8 mouse cellular contexts compared by ENCODE assay signal in genomic region chr9:52287246-52287651, GRCm38 (mm10).
A peak's percentile ranks its signal among the peaks of the same experiment; 100 is the strongest.
DNase-seq lines count a peak whose midpoint lies in the region; ATAC-seq and TF ChIP-seq lines count a peak whose summit lies in the region.

No protein-coding gene starts in this region.

- TF ChIP-seq CTCF in Patski (IDR thresholded peaks at IDR 0.05) = peak; percentile 69
- TF ChIP-seq CTCF in cortical plate, adult 2 months (IDR thresholded peaks at IDR 0.05; ENCODE audit: extremely low read depth, insufficient read depth, low read length) = peak; percentile 57; the same call in 1 of the 2 replicates
- TF ChIP-seq CTCF in kidney, adult 2 months (conservative IDR thresholded peaks at IDR 0.05; ENCODE audit: insufficient read depth, insufficient read length, low read depth, low read length) = peak; percentile 24; the same call in 1 of the 2 replicates

- POLR2A ChIA-PET in Patski (lab: Charles Lee) = no interaction called here

- H3K4me2 ChIP-seq in limb, embryonic 14.5 days (replicated peaks; ENCODE audit: low read depth, low read length, severe bottlenecking) = peak overlapping the region; percentile 55
- peak overlapping the region; percentile 63 for H3K4me2 ChIP-seq in midbrain, embryonic 14.5 days (ENCODE audit: low read length)

- in situ Hi-C loops in Patski (cut with MboI; ENCODE audit: low pct_unique_long_range_greater_than_20kb) = loop anchor here (5.0 to 10.0 kb wide), 4 partner anchors 120 to 310 kb away; partner anchors contain the start of gene Zc3h12c

- CTCF ChIA-PET in Patski (lab: Charles Lee) = interaction anchor here (0.8 to 1.1 kb wide), 5 partner anchors 9 to 188 kb away, joined by 3 to 4 read pairs (median 3); no protein-coding TSS in a partner anchor

- ATAC-seq in Patski = no peak
- ATAC-seq in limb, embryonic 14.5 days (ENCODE audit: low FRiP score, low read depth) = no peak
- no peak for ATAC-seq in midbrain, embryonic 14.5 days (ENCODE audit: low FRiP score, low TSS enrichment)

- 7% methylated on average over 10 of the region's 10 CpGs for WGBS in kidney, adult 2 months
- WGBS in limb, embryonic 14.5 days = 4% methylated on average over 10 of the region's 10 CpGs
- 8% methylated on average over 10 of the region's 10 CpGs for WGBS in midbrain, embryonic 14.5 days

- H3K4me3 ChIP-seq in cortical plate, adult 2 months (ENCODE audit: insufficient read depth, low read length) = peak overlapping the region; percentile 8; the same call in 1 of the 2 replicates
- peak overlapping the region; percentile 27; the same call in 1 of the 2 replicates for H3K4me3 ChIP-seq in kidney, adult 2 months (ENCODE audit: insufficient read depth, low read depth, low read length)
- peak overlapping the region; percentile 25 for H3K4me3 ChIP-seq in limb, embryonic 14.5 days (replicated peaks; ENCODE audit: low read length)
- peak overlapping the region; percentile 30 for H3K4me3 ChIP-seq in midbrain, embryonic 14.5 days (replicated peaks; ENCODE audit: low read depth, low read length)

- H3K4me1 ChIP-seq in cortical plate, adult 2 months (ENCODE audit: control insufficient read depth, insufficient read depth, low read length) = no peaks in the 10 kb centered on the region; the same call in 1 of the 2 replicates
- H3K4me1 ChIP-seq in kidney, adult 2 months (ENCODE audit: control insufficient read depth, insufficient read depth, low read length) = no peaks in the 10 kb centered on the region
- no peaks in the 10 kb centered on the region for H3K4me1 ChIP-seq in limb, embryonic 14.5 days (ENCODE audit: control insufficient read depth, insufficient read depth, low read length)
- peaks cover 5% of the 10 kb centered on the region; the same call in 1 of the 2 replicates for H3K4me1 ChIP-seq in midbrain, embryonic 14.5 days (ENCODE audit: control insufficient read depth, insufficient read depth, low read length)

- H3K27me3 ChIP-seq in Patski = no peaks in the 10 kb centered on the region
- no peaks in the 10 kb centered on the region for H3K27me3 ChIP-seq in kidney, adult 2 months (replicated peaks; ENCODE audit: control insufficient read depth, insufficient read depth, low read length)
- no peaks in the 10 kb centered on the region for H3K27me3 ChIP-seq in limb, embryonic 14.5 days (ENCODE audit: control insufficient read depth, insufficient read depth, low read length)
- no peaks in the 10 kb centered on the region for H3K27me3 ChIP-seq in midbrain, embryonic 14.5 days (ENCODE audit: control insufficient read depth, insufficient read depth, low read length)

- no peaks in the 10 kb centered on the region for H3K9me3 ChIP-seq in limb, embryonic 14.5 days (ENCODE audit: control insufficient read depth, low read length)
- no peaks in the 10 kb centered on the region for H3K9me3 ChIP-seq in midbrain, embryonic 14.5 days (ENCODE audit: control insufficient read depth, low read length)

- no peak overlapping the region for H3K9ac ChIP-seq in limb, embryonic 14.5 days (ENCODE audit: low read depth, low read length, severe bottlenecking)
- H3K9ac ChIP-seq in midbrain, embryonic 14.5 days (replicated peaks; ENCODE audit: low read length) = peak overlapping the region; percentile 31; the same call in 1 of the 2 replicates

- H3K36me3 ChIP-seq in kidney, adult 2 months (ENCODE audit: control insufficient read depth, insufficient read depth, low read length) = no peaks in the 10 kb centered on the region
- H3K36me3 ChIP-seq in limb, embryonic 14.5 days (ENCODE audit: control insufficient read depth, insufficient read depth, low read length) = no peaks in the 10 kb centered on the region
- H3K36me3 ChIP-seq in midbrain, embryonic 14.5 days (ENCODE audit: control insufficient read depth, insufficient read depth, low read length) = no peaks in the 10 kb centered on the region

- no peak overlapping the region for H3K27ac ChIP-seq in cortical plate, adult 2 months (ENCODE audit: insufficient read depth, low read length)
- no peak overlapping the region for H3K27ac ChIP-seq in kidney, adult 2 months (ENCODE audit: insufficient read depth, low read depth, low read length)
- H3K27ac ChIP-seq in limb, embryonic 14.5 days (replicated peaks; ENCODE audit: low read depth, low read length) = no peak overlapping the region
- H3K27ac ChIP-seq in midbrain, embryonic 14.5 days (replicated peaks; ENCODE audit: low read depth, low read length) = no peak overlapping the region

- TF ChIP-seq POLR2A in cortical plate, adult 2 months (IDR thresholded peaks at IDR 0.05; ENCODE audit: extremely low read depth, insufficient read depth, low read length) = no peak
- TF ChIP-seq POLR2A in kidney, adult 2 months (IDR thresholded peaks at IDR 0.05; ENCODE audit: low read depth, low read length) = no peak
- TF ChIP-seq POLR2A in limb, embryonic 14.5 days (IDR thresholded peaks at IDR 0.05; ENCODE audit: borderline replicate concordance, extremely low read depth, insufficient read depth, insufficient read length) = no peak

- DNase-seq in 3T3-L1 (ENCODE audit: low read depth, low spot score) = peak; percentile 76
- DNase-seq in Patski (ENCODE audit: low read depth, low spot score) = no peak
- DNase-seq in heart, adult 18-20 months = peak; percentile 28 to 86
- peak; percentile 63 for DNase-seq in kidney, adult 2 months
- peak; percentile 65 for DNase-seq in limb, embryonic 14.5 days (ENCODE audit: low spot score)
- peak; percentile 91 for DNase-seq in midbrain, embryonic 14.5 days
- DNase-seq in spleen, postnatal 36 days (ENCODE audit: low spot score in 2 of 2) = peak; percentile 39 to 50
